Mouse (Mus musculus): ENCODE measurements at regions not wholly inside any gene's neighbourhood (a gene's known extent, or its start where the extent isn't known, plus 50 kb on each side); places are given as distances from the start of the nearest gene placed in this dataset.

DNA sequence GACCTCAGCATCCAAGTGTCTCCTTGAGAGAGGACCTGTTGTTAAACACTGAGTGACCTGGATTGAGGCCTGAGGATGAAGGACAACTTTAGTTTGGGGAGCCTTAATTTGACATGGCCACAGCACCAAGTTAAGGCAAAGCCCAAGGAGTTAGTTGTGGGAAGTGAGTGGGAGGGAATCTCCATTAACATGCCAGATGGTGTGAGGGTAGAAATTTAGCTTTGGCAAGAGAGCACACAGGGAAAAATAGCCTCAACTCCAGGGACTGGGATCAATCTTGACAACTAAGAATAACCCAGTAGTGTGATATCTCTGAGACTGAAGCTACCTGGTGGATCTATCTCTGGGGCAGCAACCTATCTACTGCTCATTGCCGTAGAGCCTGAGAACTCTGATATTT lies 105.4 kb downstream of the Ahr start:
- Histone ChIP-seq H3K36me3 (ENCODE audit: control insufficient read depth, insufficient read depth, low read length) (no peaks in the 10 kb centered on the region), H3K9me3 (replicated peaks; ENCODE audit: control insufficient read depth, low read length) (no peaks in the 10 kb centered on the region), H3K27ac (ENCODE audit: low read length) (no peak overlapping the region), H3K27me3 (ENCODE audit: control insufficient read depth, insufficient read depth, low read length) (no peaks in the 10 kb centered on the region), H3K4me3 (replicated peaks; ENCODE audit: low read length) (no peak overlapping the region), H3K9ac (ENCODE audit: low read length) (no peak overlapping the region), H3K4me2 (ENCODE audit: low read depth, low read length) (no peak overlapping the region), H3K4me1 (ENCODE audit: control insufficient read depth, insufficient read depth, low read length) (no peaks in the 10 kb centered on the region)
- no peak for ATAC-seq (ENCODE audit: insufficient read depth, low FRiP score)
- 93% methylated on average over 1 of the region's 1 CpGs for WGBS

DNA sequence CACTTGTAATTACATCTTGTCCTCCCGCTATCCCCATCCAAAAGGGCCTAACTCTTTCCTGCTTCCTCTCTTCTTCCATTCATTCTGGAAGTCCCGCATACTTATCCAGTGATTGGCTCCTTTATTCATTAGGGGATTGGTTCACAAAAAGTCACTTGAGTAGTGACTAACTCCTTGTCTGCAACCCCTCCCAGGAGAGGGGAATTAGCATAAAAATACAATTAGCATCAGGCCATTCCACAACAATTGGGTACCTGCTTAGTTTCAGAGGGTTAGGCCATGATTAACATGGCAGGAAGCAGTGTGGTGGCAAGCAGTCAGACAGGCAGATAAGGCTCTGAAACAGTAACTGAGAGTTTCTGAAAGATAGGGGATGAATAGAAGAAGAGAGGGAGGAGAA lies 115.6 kb downstream of the Ahr start:
- WGBS, result 87% methylated on average over 2 of the region's 2 CpGs
- H3K36me3 ChIP-seq (ENCODE audit: control insufficient read depth, insufficient read depth, low read length), result no peaks in the 10 kb centered on the region
- H3K4me1 ChIP-seq (ENCODE audit: control insufficient read depth, insufficient read depth, low read length), result no peaks in the 10 kb centered on the region
- ATAC-seq (ENCODE audit: insufficient read depth, low FRiP score), result no peak
- no peak overlapping the region for H3K9ac ChIP-seq (ENCODE audit: low read length)
- no peaks in the 10 kb centered on the region for H3K9me3 ChIP-seq (replicated peaks; ENCODE audit: control insufficient read depth, low read length)
- no peak overlapping the region for H3K4me3 ChIP-seq (replicated peaks; ENCODE audit: low read length)
- H3K4me2 ChIP-seq (ENCODE audit: low read depth, low read length), result no peak overlapping the region
- H3K27me3 ChIP-seq (ENCODE audit: control insufficient read depth, insufficient read depth, low read length), result no peaks in the 10 kb centered on the region
- H3K27ac ChIP-seq (ENCODE audit: low read length), result no peak overlapping the region

DNA sequence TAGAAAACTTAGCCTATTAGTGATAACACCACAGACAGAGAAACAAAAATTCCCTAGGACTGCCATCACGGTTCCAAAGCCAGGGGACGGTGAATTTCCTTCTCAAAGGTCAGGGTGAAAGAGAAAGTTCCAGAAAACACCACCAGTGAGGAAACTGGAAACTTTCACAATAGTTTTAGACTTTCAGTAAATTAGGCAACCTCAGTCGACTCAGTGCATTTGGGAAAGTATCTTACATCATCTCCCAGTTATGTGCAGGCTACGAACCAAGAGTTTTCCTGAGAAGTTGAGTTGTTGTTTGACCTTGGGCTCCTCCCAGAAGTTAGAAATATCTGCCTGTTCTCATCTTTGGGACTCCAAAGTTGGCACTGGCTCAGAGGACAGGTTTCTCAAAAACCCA lies 116.9 kb downstream of the Ahr start:
- Histone ChIP-seq H3K4me2 (ENCODE audit: low read depth, low read length) (no peak overlapping the region), H3K9me3 (replicated peaks; ENCODE audit: control insufficient read depth, low read length) (no peaks in the 10 kb centered on the region), H3K36me3 (ENCODE audit: control insufficient read depth, insufficient read depth, low read length) (no peaks in the 10 kb centered on the region), H3K27me3 (ENCODE audit: control insufficient read depth, insufficient read depth, low read length) (no peaks in the 10 kb centered on the region), H3K4me3 (replicated peaks; ENCODE audit: low read length) (no peak overlapping the region), H3K9ac (ENCODE audit: low read length) (no peak overlapping the region), H3K27ac (ENCODE audit: low read length) (no peak overlapping the region), H3K4me1 (ENCODE audit: control insufficient read depth, insufficient read depth, low read length) (no peaks in the 10 kb centered on the region)
- no peak for ATAC-seq (ENCODE audit: insufficient read depth, low FRiP score)
- 65% methylated on average over 4 of the region's 4 CpGs for WGBS

DNA sequence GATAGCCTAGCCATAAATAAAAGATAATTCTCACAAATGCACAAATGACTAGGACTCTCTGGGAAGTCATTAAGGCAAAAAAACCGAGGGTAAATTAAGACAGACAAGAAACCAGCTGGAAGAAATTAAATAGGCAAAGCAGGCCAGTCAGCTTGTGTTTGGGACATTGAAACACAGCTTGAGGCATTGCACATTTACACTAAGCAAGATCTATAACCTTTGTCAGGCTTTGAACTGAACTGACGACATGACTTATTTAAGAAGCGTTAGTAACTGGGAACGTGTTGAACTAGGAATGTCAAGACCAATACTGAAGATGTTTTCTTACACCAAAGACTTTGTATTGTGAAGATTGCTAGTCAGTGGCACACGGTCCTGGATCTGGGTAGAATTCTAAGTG lies 118.3 kb downstream of the Ahr start:
- Histone ChIP-seq H3K9me3 (replicated peaks; ENCODE audit: control insufficient read depth, low read length) (no peaks in the 10 kb centered on the region), H3K4me2 (ENCODE audit: low read depth, low read length) (no peak overlapping the region), H3K27ac (ENCODE audit: low read length) (no peak overlapping the region), H3K9ac (ENCODE audit: low read length) (no peak overlapping the region), H3K36me3 (ENCODE audit: control insufficient read depth, insufficient read depth, low read length) (no peaks in the 10 kb centered on the region), H3K4me3 (replicated peaks; ENCODE audit: low read length) (no peak overlapping the region), H3K4me1 (ENCODE audit: control insufficient read depth, insufficient read depth, low read length) (no peaks in the 10 kb centered on the region), H3K27me3 (ENCODE audit: control insufficient read depth, insufficient read depth, low read length) (no peaks in the 10 kb centered on the region)
- 55% methylated on average over 5 of the region's 5 CpGs for WGBS
- ATAC-seq (ENCODE audit: insufficient read depth, low FRiP score), result no peak

DNA sequence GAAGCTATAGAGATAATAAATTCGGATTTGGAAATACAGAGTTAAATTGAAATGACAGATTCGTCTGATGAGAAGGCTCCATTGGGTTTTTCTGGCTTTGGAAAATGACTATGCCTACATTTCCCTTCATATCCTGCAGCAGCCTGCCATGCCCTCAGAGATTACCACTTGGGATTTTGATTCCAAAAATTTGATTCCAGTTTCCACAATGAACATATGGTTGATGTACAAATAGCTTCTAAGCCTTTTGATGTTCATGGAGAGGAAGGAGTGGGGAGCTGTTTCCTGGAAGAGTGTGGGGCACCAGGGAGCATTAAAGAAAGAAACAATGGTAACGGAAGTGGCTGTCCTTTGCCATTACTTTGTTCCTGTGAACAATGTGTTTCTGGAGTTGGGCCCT lies 122.1 kb downstream of the Ahr start:
- Histone ChIP-seq H3K4me3 (replicated peaks; ENCODE audit: low read length) (no peak overlapping the region), H3K4me1 (ENCODE audit: control insufficient read depth, insufficient read depth, low read length) (no peaks in the 10 kb centered on the region), H3K9me3 (replicated peaks; ENCODE audit: control insufficient read depth, low read length) (no peaks in the 10 kb centered on the region), H3K27me3 (ENCODE audit: control insufficient read depth, insufficient read depth, low read length) (no peaks in the 10 kb centered on the region), H3K27ac (ENCODE audit: low read length) (no peak overlapping the region), H3K36me3 (ENCODE audit: control insufficient read depth, insufficient read depth, low read length) (no peaks in the 10 kb centered on the region), H3K4me2 (ENCODE audit: low read depth, low read length) (no peak overlapping the region), H3K9ac (ENCODE audit: low read length) (no peak overlapping the region)
- WGBS, result 81% methylated on average over 3 of the region's 3 CpGs
- no peak for ATAC-seq (ENCODE audit: insufficient read depth, low FRiP score)

DNA sequence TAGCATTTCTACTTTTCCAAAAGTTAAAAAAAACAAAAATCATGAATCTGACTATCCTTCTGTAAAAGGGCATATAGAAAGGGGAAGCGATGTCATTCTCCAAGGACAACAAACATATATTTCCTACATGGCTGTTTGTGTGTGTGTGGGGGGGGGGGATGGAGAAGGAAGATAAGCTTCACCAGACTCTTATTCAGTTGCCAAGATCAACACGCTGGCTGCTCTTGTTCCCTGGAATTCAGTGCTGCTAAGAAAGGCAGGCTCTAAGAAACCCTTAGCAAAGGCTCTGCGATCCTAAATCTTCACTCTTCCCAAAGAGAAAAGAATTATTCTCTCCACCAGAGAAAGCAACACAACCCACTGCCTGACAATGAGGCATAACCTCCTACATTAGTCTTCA lies 126.4 kb downstream of the Ahr start:
- Histone ChIP-seq H3K4me3 (replicated peaks; ENCODE audit: low read length) (no peak overlapping the region), H3K36me3 (ENCODE audit: control insufficient read depth, insufficient read depth, low read length) (no peaks in the 10 kb centered on the region), H3K9ac (ENCODE audit: low read length) (no peak overlapping the region), H3K4me1 (ENCODE audit: control insufficient read depth, insufficient read depth, low read length) (no peaks in the 10 kb centered on the region), H3K27me3 (ENCODE audit: control insufficient read depth, insufficient read depth, low read length) (no peaks in the 10 kb centered on the region), H3K4me2 (ENCODE audit: low read depth, low read length) (no peak overlapping the region), H3K27ac (ENCODE audit: low read length) (no peak overlapping the region), H3K9me3 (replicated peaks; ENCODE audit: control insufficient read depth, low read length) (no peaks in the 10 kb centered on the region)
- 67% methylated on average over 3 of the region's 3 CpGs for WGBS
- no peak for ATAC-seq (ENCODE audit: insufficient read depth, low FRiP score)

DNA sequence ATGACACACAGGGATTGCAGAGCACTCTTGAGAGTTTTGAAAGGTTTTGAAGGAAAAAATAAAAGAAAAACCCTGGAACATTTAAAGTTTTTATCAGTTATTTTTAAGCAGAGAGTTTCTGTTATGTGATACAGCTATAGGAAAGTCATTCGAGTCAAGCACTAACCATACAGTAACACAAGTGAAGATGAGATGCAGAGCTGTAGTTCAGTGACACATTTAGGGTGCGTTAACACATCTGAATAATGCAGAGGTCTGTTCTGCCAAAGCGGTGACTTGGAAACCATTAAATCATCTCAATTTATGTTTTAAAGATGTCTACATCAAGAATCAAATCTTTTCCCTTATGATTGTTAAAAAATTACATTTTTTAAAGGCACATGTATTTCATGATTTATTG lies 126.8 kb downstream of the Ahr start:
- no peak overlapping the region for H3K4me2 ChIP-seq (ENCODE audit: low read depth, low read length)
- no peak for ATAC-seq (ENCODE audit: insufficient read depth, low FRiP score)
- no peak overlapping the region for H3K27ac ChIP-seq (ENCODE audit: low read length)
- WGBS, result 72% methylated on average over 3 of the region's 3 CpGs
- no peaks in the 10 kb centered on the region for H3K9me3 ChIP-seq (replicated peaks; ENCODE audit: control insufficient read depth, low read length)
- no peak overlapping the region for H3K4me3 ChIP-seq (replicated peaks; ENCODE audit: low read length)
- no peaks in the 10 kb centered on the region for H3K27me3 ChIP-seq (ENCODE audit: control insufficient read depth, insufficient read depth, low read length)
- H3K4me1 ChIP-seq (ENCODE audit: control insufficient read depth, insufficient read depth, low read length), result no peaks in the 10 kb centered on the region
- no peak overlapping the region for H3K9ac ChIP-seq (ENCODE audit: low read length)
- H3K36me3 ChIP-seq (ENCODE audit: control insufficient read depth, insufficient read depth, low read length), result no peaks in the 10 kb centered on the region

DNA sequence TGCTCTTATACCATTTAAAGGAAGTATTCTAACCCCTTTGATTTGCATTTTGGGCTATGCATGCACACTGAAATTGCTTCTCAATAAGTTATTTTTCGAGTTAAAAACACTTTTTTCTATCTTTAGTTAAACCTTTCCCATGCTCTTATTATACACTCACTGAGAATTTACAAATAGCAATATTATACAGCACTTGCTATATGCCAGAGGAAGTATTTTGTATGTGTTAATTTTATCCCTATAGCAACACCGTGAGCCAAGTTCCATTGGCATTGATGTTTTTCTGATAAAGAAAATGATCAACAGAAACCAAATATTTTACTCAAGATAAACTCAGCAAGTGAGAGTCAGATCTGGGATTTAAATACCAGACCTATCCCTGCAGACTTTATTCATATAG lies 133.0 kb downstream of the Ahr start:
- no peak overlapping the region for H3K27ac ChIP-seq (ENCODE audit: low read length)
- H3K9me3 ChIP-seq (replicated peaks; ENCODE audit: control insufficient read depth, low read length), result no peaks in the 10 kb centered on the region
- no peaks in the 10 kb centered on the region for H3K27me3 ChIP-seq (ENCODE audit: control insufficient read depth, insufficient read depth, low read length)
- 48% methylated on average over 2 of the region's 2 CpGs for WGBS
- no peak overlapping the region for H3K4me2 ChIP-seq (ENCODE audit: low read depth, low read length)
- no peaks in the 10 kb centered on the region for H3K36me3 ChIP-seq (ENCODE audit: control insufficient read depth, insufficient read depth, low read length)
- H3K4me3 ChIP-seq (replicated peaks; ENCODE audit: low read length), result no peak overlapping the region
- H3K4me1 ChIP-seq (ENCODE audit: control insufficient read depth, insufficient read depth, low read length), result no peaks in the 10 kb centered on the region
- no peak overlapping the region for H3K9ac ChIP-seq (ENCODE audit: low read length)
- no peak for ATAC-seq (ENCODE audit: insufficient read depth, low FRiP score)

DNA sequence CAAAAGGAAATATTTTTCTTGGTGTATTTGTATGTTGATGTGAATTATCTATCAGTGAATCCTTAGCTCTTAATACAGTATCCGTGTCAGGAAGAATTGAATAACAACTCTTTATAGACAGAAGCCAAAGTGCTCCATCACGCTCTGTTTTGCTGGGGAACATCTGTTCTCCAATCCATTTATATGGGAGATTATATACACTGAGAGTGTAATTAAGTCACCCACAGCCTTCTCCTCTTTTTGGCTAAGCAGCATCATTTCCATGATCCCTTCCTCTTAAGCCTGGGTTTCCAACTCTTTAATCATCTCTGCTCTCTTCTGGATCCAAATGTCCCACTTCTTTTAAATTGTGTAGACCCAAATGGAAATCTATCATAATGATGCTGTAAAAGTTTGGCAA lies 133.6 kb downstream of the Ahr start:
- no peaks in the 10 kb centered on the region for H3K4me1 ChIP-seq (ENCODE audit: control insufficient read depth, insufficient read depth, low read length)
- no peak overlapping the region for H3K9ac ChIP-seq (ENCODE audit: low read length)
- ATAC-seq (ENCODE audit: insufficient read depth, low FRiP score), result peak; percentile 53
- no peak overlapping the region for H3K4me2 ChIP-seq (ENCODE audit: low read depth, low read length)
- WGBS, result 61% methylated on average over 2 of the region's 2 CpGs
- no peaks in the 10 kb centered on the region for H3K9me3 ChIP-seq (replicated peaks; ENCODE audit: control insufficient read depth, low read length)
- no peaks in the 10 kb centered on the region for H3K27me3 ChIP-seq (ENCODE audit: control insufficient read depth, insufficient read depth, low read length)
- no peak overlapping the region for H3K27ac ChIP-seq (ENCODE audit: low read length)
- no peaks in the 10 kb centered on the region for H3K36me3 ChIP-seq (ENCODE audit: control insufficient read depth, insufficient read depth, low read length)
- no peak overlapping the region for H3K4me3 ChIP-seq (replicated peaks; ENCODE audit: low read length)

DNA sequence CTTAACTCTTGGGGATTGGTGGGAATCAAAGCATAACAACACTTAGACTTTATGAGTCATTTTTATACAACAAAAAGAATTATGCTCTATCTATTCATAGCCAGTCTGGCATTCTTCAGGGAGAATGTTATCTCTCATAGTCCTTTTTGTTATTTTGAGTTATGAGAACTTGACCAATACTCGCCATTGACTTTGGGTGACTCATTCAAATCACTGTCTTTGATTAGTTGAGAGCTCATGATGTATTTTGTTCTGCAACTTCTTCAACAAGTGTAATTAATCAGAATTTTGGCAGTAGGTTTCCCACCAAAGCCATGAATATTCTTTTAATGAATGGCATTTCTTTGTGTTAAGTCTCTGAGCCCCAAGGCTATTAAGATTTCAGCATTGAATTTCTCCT lies 139.6 kb downstream of the Ahr start:
- Histone ChIP-seq H3K9me3 (replicated peaks; ENCODE audit: control insufficient read depth, low read length) (no peaks in the 10 kb centered on the region), H3K4me3 (replicated peaks; ENCODE audit: low read length) (no peak overlapping the region), H3K4me1 (ENCODE audit: control insufficient read depth, insufficient read depth, low read length) (no peaks in the 10 kb centered on the region; the same call in 1 of the 2 replicates), H3K9ac (ENCODE audit: low read length) (no peak overlapping the region), H3K36me3 (ENCODE audit: control insufficient read depth, insufficient read depth, low read length) (no peaks in the 10 kb centered on the region), H3K27ac (ENCODE audit: low read length) (no peak overlapping the region), H3K27me3 (ENCODE audit: control insufficient read depth, insufficient read depth, low read length) (no peaks in the 10 kb centered on the region), H3K4me2 (ENCODE audit: low read depth, low read length) (no peak overlapping the region)
- ATAC-seq (ENCODE audit: insufficient read depth, low FRiP score), result no peak
- WGBS, result 70% methylated on average over 1 of the region's 1 CpGs
